Mouse (Mus musculus) kidney, postnatal 0 days (tissue): Measurements from ENCODE around the gene Olfr1413. TPM values are rescaled to one million over a fixed set of nuclear protein-coding genes. Genes with fewer than 3 reads are reported as not detected.
A peak's percentile ranks its signal among the peaks of the same experiment; 100 is the strongest.

Experiments
- ATAC-seq: fragments of 200-750 bp; cut with Nextera tagmentation; replicated peaks from 2 replicates; pipeline ENCODE4 v1.8.0; 2017; ENCODE audit warnings: low read depth, moderate number of reproducible peaks, moderate TSS enrichment, moderate library complexity; ENCODE audit not compliant: low FRiP score
- DNase-seq: peaks from one replicate; pipeline ENCODE4 v3.0.0-alpha.2; 2016; ENCODE audit warnings: low spot score
- H3K27ac ChIP-seq: fragments of 300-500 bp; sonication (generic); 2 replicates; pipeline ENCODE4 v1.5.1; 2014; ENCODE audit warnings: mild to moderate bottlenecking
- H3K27me3 ChIP-seq: fragments of 300-500 bp; sonication (generic); 2 replicates; pipeline ENCODE4 v1.6.1; 2014; ENCODE audit warnings: low read length, mixed read lengths; ENCODE audit not compliant: insufficient read depth
- H3K36me3 ChIP-seq: fragments of 300-500 bp; sonication (generic); 2 replicates; pipeline ENCODE4 v1.6.1; 2014; ENCODE audit warnings: low read length, mixed read lengths; ENCODE audit not compliant: insufficient read depth
- H3K4me1 ChIP-seq: fragments of 300-500 bp; sonication (generic); replicated peaks from 2 replicates; pipeline ENCODE4 v1.6.1; 2014; ENCODE audit warnings: antibody characterized with exemption, low read length, mixed read lengths; ENCODE audit not compliant: insufficient read depth
- H3K4me2 ChIP-seq: fragments of 300-500 bp; sonication (generic); 2 replicates; pipeline ENCODE4 v1.6.1; 2014; ENCODE audit warnings: mild to moderate bottlenecking, low read length, moderate library complexity, mixed read lengths
- H3K4me3 ChIP-seq: fragments of 300-500 bp; sonication (generic); replicated peaks from 2 replicates; pipeline ENCODE4 v1.5.1; 2014; ENCODE audit warnings: low read depth, low read length
- H3K9ac ChIP-seq: fragments of 300-500 bp; sonication (generic); 2 replicates; pipeline ENCODE4 v1.6.1; 2014; ENCODE audit warnings: low read depth, low read length
- H3K9me3 ChIP-seq: fragments of 300-500 bp; sonication (generic); replicated peaks from 2 replicates; pipeline ENCODE4 v1.6.1; 2016; ENCODE audit warnings: low read length, inconsistent platforms, mixed read lengths
- CTCF ChIP-seq: IDR thresholded peaks from 2 replicates; pipeline ENCODE4 v1.5.1; 2016; ENCODE audit warnings: antibody characterized with exemption, low read depth, mild to moderate bottlenecking, moderate library complexity
- WGBS: fragments of 180-500 bp; shearing (Covaris S2); extraction: QIAGEN DNeasy Blood & Tissue Kit; methylation state at CpG from one replicate; pipeline ENCODE4 v1.1.7; 2014; 5-methylcytosine and 5-hydroxymethylcytosine counted together
- polyA plus RNA-seq: library from polyadenylated mRNA; unstranded; fragments of >200 nt; fragmentation: Nextera tagmentation; extraction: Ambion mirVana; gene quantifications from 2 replicates; pipeline ENCODE4 v1.2.1, GENCODE M21; 2015

Gene Olfr1413
- polyA plus RNA-seq, result not detected in 2 replicates

GRCm38 (mm10) chr1:92571022-92571421, at the start of gene Olfr1413:
TSS of gene Olfr1413 (plus strand) at chr1:92571322.
- Histone ChIP-seq H3K27ac (no peak within 1 kb of the TSS), H3K36me3 (no peaks in the 10 kb centered on the region), H3K4me3 (no peak within 1 kb of the TSS), H3K27me3 (no peaks in the 10 kb centered on the region), H3K4me1 (no peaks in the 10 kb centered on the region), H3K4me2 (no peak within 1 kb of the TSS), H3K9me3 (no peaks in the 10 kb centered on the region), H3K9ac (no peak within 1 kb of the TSS)
- ATAC-seq (no peak), DNase-seq (no peak)
- 90% methylated on average over 3 of the region's 3 CpGs for WGBS
- no peak for TF ChIP-seq CTCF

DNA sequence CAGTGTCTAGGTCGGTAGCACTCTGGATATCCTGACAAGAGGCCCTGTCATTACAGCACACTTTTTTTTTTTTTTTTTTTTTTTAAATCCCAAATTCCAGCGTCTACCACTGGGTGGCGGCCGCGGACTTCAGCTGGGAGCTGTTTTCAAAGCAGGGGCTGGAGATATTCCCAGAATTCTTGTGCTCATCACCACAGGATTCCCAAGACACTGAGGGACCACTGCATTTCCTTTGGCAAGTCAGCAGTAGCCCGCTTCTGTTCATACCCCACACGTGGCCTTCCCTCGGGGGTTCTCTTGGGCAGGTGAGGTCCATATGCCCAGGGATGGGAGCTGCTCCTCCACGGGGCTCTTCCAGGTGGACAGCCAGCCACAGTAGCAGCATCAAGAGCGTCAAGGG, 49.7 kb upstream of the Olfr1413 start:
- Histone ChIP-seq H3K27ac (no peak overlapping the region), H3K36me3 (no peaks in the 10 kb centered on the region), H3K27me3 (no peaks in the 10 kb centered on the region), H3K4me3 (no peak overlapping the region), H3K4me2 (no peak overlapping the region), H3K9ac (no peak overlapping the region), H3K4me1 (no peaks in the 10 kb centered on the region), H3K9me3 (no peaks in the 10 kb centered on the region)
- peak; percentile 75 for TF ChIP-seq CTCF
- no peak for ATAC-seq
- 21% methylated on average over 10 of the region's 10 CpGs for WGBS
- peak; percentile 69 for DNase-seq

- Histone ChIP-seq H3K27ac (no peak overlapping the region), H3K27me3 (no peaks in the 10 kb centered on the region), H3K4me1 (no peaks in the 10 kb centered on the region), H3K4me3 (no peak overlapping the region), H3K4me2 (no peak overlapping the region), H3K9me3 (no peaks in the 10 kb centered on the region), H3K9ac (no peak overlapping the region), H3K36me3 (no peaks in the 10 kb centered on the region)
- DNase-seq (no peak), ATAC-seq (no peak)
- WGBS, result 86% methylated on average over 3 of the region's 3 CpGs
- TF ChIP-seq CTCF, result no peak
Measured at GRCm38 (mm10) chr1:92523764-92524163, 47.4 kb upstream of the Olfr1413 start.

DNA sequence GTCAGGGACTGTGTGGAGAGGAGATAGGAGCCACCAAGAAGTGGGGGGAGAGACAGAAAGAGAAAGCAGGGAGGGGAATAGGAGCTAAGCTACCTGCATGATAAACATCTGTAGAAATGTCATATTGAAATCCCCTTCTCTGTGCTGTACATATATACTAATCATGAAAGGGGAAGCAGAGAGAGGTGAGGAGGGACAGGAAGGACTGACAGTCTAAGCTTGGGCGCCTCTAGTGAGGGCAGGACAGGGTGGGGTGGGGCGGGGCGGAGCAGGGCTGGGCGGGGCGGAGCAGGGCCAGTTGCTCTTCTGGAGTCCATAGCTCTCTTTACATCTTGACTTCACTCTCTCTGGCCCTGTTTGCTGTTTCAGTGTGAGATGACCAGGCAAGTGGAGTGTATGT, 34.1 kb upstream of the Olfr1413 start:
- no peaks in the 10 kb centered on the region for H3K36me3 ChIP-seq
- DNase-seq, result no peak
- H3K4me1 ChIP-seq, result no peaks in the 10 kb centered on the region
- ATAC-seq, result no peak
- TF ChIP-seq CTCF, result no peak
- H3K9ac ChIP-seq, result no peak overlapping the region
- no peaks in the 10 kb centered on the region for H3K9me3 ChIP-seq
- WGBS, result 32% methylated on average over 5 of the region's 5 CpGs
- no peak overlapping the region for H3K27ac ChIP-seq
- no peak overlapping the region for H3K4me2 ChIP-seq
- H3K4me3 ChIP-seq, result no peak overlapping the region
- no peaks in the 10 kb centered on the region for H3K27me3 ChIP-seq

GRCm38 (mm10) chr1:92539071-92539470, 32.1 kb upstream of the Olfr1413 start:
- no peaks in the 10 kb centered on the region for H3K27me3 ChIP-seq
- no peaks in the 10 kb centered on the region for H3K36me3 ChIP-seq
- H3K4me1 ChIP-seq, result no peaks in the 10 kb centered on the region
- no peak overlapping the region for H3K9ac ChIP-seq
- TF ChIP-seq CTCF, result no peak
- 52% methylated on average over 2 of the region's 2 CpGs for WGBS
- ATAC-seq (no peak), DNase-seq (no peak)
- no peaks in the 10 kb centered on the region for H3K9me3 ChIP-seq
- H3K4me3 ChIP-seq, result no peak overlapping the region
- no peak overlapping the region for H3K27ac ChIP-seq
- H3K4me2 ChIP-seq, result no peak overlapping the region

- ATAC-seq (no peak), DNase-seq (no peak)
- no peak overlapping the region for H3K4me2 ChIP-seq
- no peaks in the 10 kb centered on the region for H3K4me1 ChIP-seq
- 76% methylated on average over 2 of the region's 2 CpGs for WGBS
- no peaks in the 10 kb centered on the region for H3K9me3 ChIP-seq
- H3K4me3 ChIP-seq, result no peak overlapping the region
- no peak for TF ChIP-seq CTCF
- no peaks in the 10 kb centered on the region for H3K27me3 ChIP-seq
- no peaks in the 10 kb centered on the region for H3K36me3 ChIP-seq
- no peak overlapping the region for H3K9ac ChIP-seq
- no peak overlapping the region for H3K27ac ChIP-seq
Measured at GRCm38 (mm10) chr1:92545929-92546328, 25.2 kb upstream of the Olfr1413 start.

DNA sequence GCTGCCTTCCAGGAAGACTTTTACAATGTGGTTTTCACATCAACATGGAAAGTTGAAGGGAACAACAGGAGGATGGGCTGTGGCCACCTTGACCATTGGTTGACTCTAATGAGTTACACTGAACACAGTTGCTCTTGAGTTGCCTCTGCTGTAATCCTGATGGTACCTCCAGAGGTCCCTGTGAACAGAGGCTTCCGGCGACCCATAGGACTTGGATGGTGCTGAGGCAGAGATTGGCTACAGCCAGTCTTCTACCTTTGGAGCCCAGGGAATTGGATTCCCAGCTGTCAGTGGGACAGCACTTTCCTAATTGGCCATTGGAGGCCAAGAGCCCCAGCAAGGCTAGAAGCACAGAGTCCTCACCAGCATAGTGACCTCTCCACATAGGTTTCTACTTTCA, 14.4 kb downstream of the Olfr1413 start, which contains the start of gene Olfr1412:
Gene Olfr1412, plus strand, starts transcription at position 301 of the 400 bp plus-strand sequence.
- Histone ChIP-seq H3K9me3 (no peaks in the 10 kb centered on the region), H3K4me2 (no peak within 1 kb of the TSS), H3K4me3 (no peak within 1 kb of the TSS), H3K9ac (no peak within 1 kb of the TSS), H3K36me3 (no peaks in the 10 kb centered on the region), H3K27me3 (no peaks in the 10 kb centered on the region), H3K27ac (no peak within 1 kb of the TSS), H3K4me1 (no peaks in the 10 kb centered on the region)
- ATAC-seq (no peak), DNase-seq (no peak)
- no peak for TF ChIP-seq CTCF
- 88% methylated on average over 2 of the region's 2 CpGs for WGBS
